Mouse (Mus musculus): ENCODE results near the gene Zfp119b. TPM values are rescaled to one million over a fixed set of nuclear protein-coding genes. Genes with fewer than 3 reads are reported as not detected.

Gene Zfp119b
- polyA plus RNA-seq, 1 experiment from 2014 or later = 5.0 TPM

GRCm38 (mm10) chr17:55960791-55961190, 11.5 kb upstream of the Zfp119b start:
- Histone ChIP-seq H3K4me2 (ENCODE audit: low read length) (no peak overlapping the region), H3K4me3 (ENCODE audit: low read depth, low read length) (no peak overlapping the region), H3K27me3 (replicated peaks; ENCODE audit: control insufficient read depth, insufficient read depth, low read length) (no peaks in the 10 kb centered on the region), H3K36me3 (ENCODE audit: control insufficient read depth, insufficient read depth, low read length) (peaks cover 35% of the 10 kb centered on the region), H3K27ac (ENCODE audit: low read depth) (no peak overlapping the region), H3K9me3 (ENCODE audit: control insufficient read depth, low read length) (no peaks in the 10 kb centered on the region), H3K4me1 (replicated peaks; ENCODE audit: control insufficient read depth, insufficient read depth, low read length) (peaks cover 12% of the 10 kb centered on the region; the same call in 1 of the 2 replicates), H3K9ac (ENCODE audit: low read length) (no peak overlapping the region)
- DNase-seq (ENCODE audit: low spot score) (peak; percentile 21), ATAC-seq (replicated peaks; ENCODE audit: low FRiP score, low TSS enrichment, low read depth) (no peak)

DNA sequence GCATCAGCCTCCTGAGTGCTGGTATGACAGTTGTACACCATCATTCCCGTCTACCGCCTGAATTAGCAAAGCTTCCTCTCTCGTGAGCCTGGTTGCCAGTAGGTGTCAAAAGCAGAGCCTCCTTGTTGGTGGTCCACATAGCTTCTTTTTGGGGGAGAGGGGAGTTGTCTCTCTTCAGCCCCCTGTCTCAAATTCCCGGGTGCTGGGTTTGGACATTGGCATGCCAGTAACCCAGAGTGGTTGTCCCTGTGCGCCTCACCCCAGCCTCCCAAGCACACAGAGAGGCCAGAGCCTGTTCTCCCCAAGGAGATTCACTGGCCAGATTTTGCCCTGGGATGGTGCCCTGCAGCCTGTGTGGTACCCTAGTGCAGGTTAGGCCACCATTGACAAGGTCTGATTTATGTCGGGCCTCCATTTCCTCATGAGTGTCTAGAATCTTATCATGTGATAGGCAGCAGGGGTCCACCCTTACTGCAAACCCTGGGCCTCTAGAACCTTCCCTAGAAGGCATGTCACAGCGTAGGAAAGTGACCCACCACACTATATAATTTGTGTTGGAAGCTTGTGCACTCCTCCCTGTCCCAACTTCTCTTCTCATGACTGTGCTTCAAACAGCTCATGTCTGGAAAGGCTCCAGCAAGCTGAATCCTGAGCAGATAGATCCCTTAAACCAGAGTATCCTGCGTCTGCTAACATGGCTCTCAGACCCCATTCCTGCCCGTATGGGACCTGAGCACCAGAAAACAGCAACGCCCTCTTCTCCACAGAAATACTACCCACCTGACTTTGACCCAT, 10.8 kb upstream of the Zfp119b start:
- peak; percentile 49 for DNase-seq (ENCODE audit: low spot score)
- no peaks in the 10 kb centered on the region for H3K27me3 ChIP-seq (replicated peaks; ENCODE audit: control insufficient read depth, insufficient read depth, low read length)
- peak overlapping the region; percentile 98; the same call in 1 of the 2 replicates for H3K27ac ChIP-seq (ENCODE audit: low read depth)
- WGBS = 74% methylated on average over 10 of the region's 10 CpGs
- peaks cover 30% of the 10 kb centered on the region for H3K36me3 ChIP-seq (ENCODE audit: control insufficient read depth, insufficient read depth, low read length)
- peaks cover 12% of the 10 kb centered on the region; the same call in 1 of the 2 replicates for H3K4me1 ChIP-seq (replicated peaks; ENCODE audit: control insufficient read depth, insufficient read depth, low read length)
- peak overlapping the region; percentile 63 for H3K4me3 ChIP-seq (ENCODE audit: low read depth, low read length)
- no peak for ATAC-seq (replicated peaks; ENCODE audit: low FRiP score, low TSS enrichment, low read depth)
- no peaks in the 10 kb centered on the region for H3K9me3 ChIP-seq (ENCODE audit: control insufficient read depth, low read length)
- H3K4me2 ChIP-seq (ENCODE audit: low read length) = peak overlapping the region; percentile 84
- H3K9ac ChIP-seq (ENCODE audit: low read length) = peak overlapping the region; percentile 62

- WGBS = under 1% methylated on average over 45 of the region's 46 CpGs
- Histone ChIP-seq H3K4me1 (replicated peaks; ENCODE audit: control insufficient read depth, insufficient read depth, low read length) (peaks cover 12% of the 10 kb centered on the region; the same call in 1 of the 2 replicates), H3K9ac (ENCODE audit: low read length) (peak within 1 kb of the TSS; percentile 62), H3K27me3 (replicated peaks; ENCODE audit: control insufficient read depth, insufficient read depth, low read length) (no peaks in the 10 kb centered on the region), H3K4me2 (ENCODE audit: low read length) (peak within 1 kb of the TSS; percentile 84), H3K9me3 (ENCODE audit: control insufficient read depth, low read length) (no peaks in the 10 kb centered on the region), H3K27ac (ENCODE audit: low read depth) (peak within 1 kb of the TSS; percentile 98), H3K36me3 (ENCODE audit: control insufficient read depth, insufficient read depth, low read length) (peaks cover 20% of the 10 kb centered on the region), H3K4me3 (ENCODE audit: low read depth, low read length) (peak within 1 kb of the TSS; percentile 63)
- ATAC-seq (replicated peaks; ENCODE audit: low FRiP score, low TSS enrichment, low read depth) (peak; percentile 92), DNase-seq (ENCODE audit: low spot score) (peak; percentile 97)
Measured at GRCm38 (mm10) chr17:55958918-55959728, 9.8 kb upstream of the Zfp119b start, which contains the start of gene Yju2. Gene Yju2, plus strand, starts transcription at chr17:55959099.

- H3K36me3 ChIP-seq (ENCODE audit: control insufficient read depth, insufficient read depth, low read length) = peaks cover 19% of the 10 kb centered on the region
- DNase-seq (ENCODE audit: low spot score) (no peak), ATAC-seq (replicated peaks; ENCODE audit: low FRiP score, low TSS enrichment, low read depth) (no peak)
- WGBS = 20% methylated on average over 2 of the region's 2 CpGs
- H3K4me2 ChIP-seq (ENCODE audit: low read length) = peak overlapping the region; percentile 84
- no peaks in the 10 kb centered on the region for H3K9me3 ChIP-seq (ENCODE audit: control insufficient read depth, low read length)
- no peaks in the 10 kb centered on the region for H3K27me3 ChIP-seq (replicated peaks; ENCODE audit: control insufficient read depth, insufficient read depth, low read length)
- peak overlapping the region; percentile 98 for H3K27ac ChIP-seq (ENCODE audit: low read depth)
- H3K9ac ChIP-seq (ENCODE audit: low read length) = peak overlapping the region; percentile 62
- H3K4me3 ChIP-seq (ENCODE audit: low read depth, low read length) = peak overlapping the region; percentile 63
- peaks cover 12% of the 10 kb centered on the region; the same call in 1 of the 2 replicates for H3K4me1 ChIP-seq (replicated peaks; ENCODE audit: control insufficient read depth, insufficient read depth, low read length)
Measured at GRCm38 (mm10) chr17:55958584-55958886, 9.2 kb upstream of the Zfp119b start.

- H3K4me1 ChIP-seq (replicated peaks; ENCODE audit: control insufficient read depth, insufficient read depth, low read length) = peaks cover 8% of the 10 kb centered on the region; the same call in 1 of the 2 replicates
- no peaks in the 10 kb centered on the region for H3K27me3 ChIP-seq (replicated peaks; ENCODE audit: control insufficient read depth, insufficient read depth, low read length)
- H3K4me3 ChIP-seq (ENCODE audit: low read depth, low read length) = peak overlapping the region; percentile 63
- H3K36me3 ChIP-seq (ENCODE audit: control insufficient read depth, insufficient read depth, low read length) = peaks cover 19% of the 10 kb centered on the region
- H3K27ac ChIP-seq (ENCODE audit: low read depth) = 0 out of 2 replicates have a peak overlapping the region, but pooled peaks have one; percentile 98
- DNase-seq (ENCODE audit: low spot score) (peak; percentile 10), ATAC-seq (replicated peaks; ENCODE audit: low FRiP score, low TSS enrichment, low read depth) (no peak)
- peak overlapping the region; percentile 62 for H3K9ac ChIP-seq (ENCODE audit: low read length)
- 83% methylated on average over 12 of the region's 13 CpGs for WGBS
- no peaks in the 10 kb centered on the region for H3K9me3 ChIP-seq (ENCODE audit: control insufficient read depth, low read length)
- peak overlapping the region; percentile 84 for H3K4me2 ChIP-seq (ENCODE audit: low read length)
Measured at GRCm38 (mm10) chr17:55957726-55958583, 8.7 kb upstream of the Zfp119b start.

GRCm38 (mm10) chr17:55957168-55957567, 7.9 kb upstream of the Zfp119b start:
- Histone ChIP-seq H3K27ac (ENCODE audit: low read depth) (no peak overlapping the region), H3K27me3 (replicated peaks; ENCODE audit: control insufficient read depth, insufficient read depth, low read length) (no peaks in the 10 kb centered on the region), H3K4me2 (ENCODE audit: low read length) (no peak overlapping the region), H3K4me3 (ENCODE audit: low read depth, low read length) (no peak overlapping the region), H3K4me1 (replicated peaks; ENCODE audit: control insufficient read depth, insufficient read depth, low read length) (peaks cover 8% of the 10 kb centered on the region; the same call in 1 of the 2 replicates), H3K9me3 (ENCODE audit: control insufficient read depth, low read length) (no peaks in the 10 kb centered on the region), H3K36me3 (ENCODE audit: control insufficient read depth, insufficient read depth, low read length) (peaks cover 16% of the 10 kb centered on the region), H3K9ac (ENCODE audit: low read length) (no peak overlapping the region)
- DNase-seq (ENCODE audit: low spot score) = peak; percentile 90
- WGBS = 16% methylated on average over 9 of the region's 9 CpGs
- no peak for ATAC-seq (replicated peaks; ENCODE audit: low FRiP score, low TSS enrichment, low read depth)

DNA sequence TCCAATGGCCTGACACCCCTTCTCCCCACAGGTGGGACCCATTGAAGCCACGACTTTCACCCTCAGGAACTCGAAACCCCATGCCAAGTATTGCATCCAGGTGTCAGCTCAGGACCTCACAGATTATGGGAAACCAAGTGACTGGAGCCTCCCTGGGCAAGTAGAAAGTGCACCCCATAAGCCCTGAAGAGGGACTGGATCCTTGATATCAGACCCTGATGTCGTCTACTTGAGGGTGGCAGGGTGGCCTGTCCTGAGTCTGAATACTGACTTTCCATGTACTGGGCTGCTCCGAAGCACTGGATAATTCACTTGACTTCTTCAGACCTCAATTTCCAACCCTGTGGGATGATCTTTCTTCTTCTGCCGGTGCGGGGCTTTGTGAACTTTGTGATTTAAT, 7.3 kb upstream of the Zfp119b start:
- Histone ChIP-seq H3K4me1 (replicated peaks; ENCODE audit: control insufficient read depth, insufficient read depth, low read length) (peaks cover 8% of the 10 kb centered on the region; the same call in 1 of the 2 replicates), H3K27me3 (replicated peaks; ENCODE audit: control insufficient read depth, insufficient read depth, low read length) (no peaks in the 10 kb centered on the region), H3K9me3 (ENCODE audit: control insufficient read depth, low read length) (no peaks in the 10 kb centered on the region), H3K9ac (ENCODE audit: low read length) (peak overlapping the region; percentile 0; the same call in 1 of the 2 replicates), H3K27ac (ENCODE audit: low read depth) (no peak overlapping the region), H3K4me3 (ENCODE audit: low read depth, low read length) (peak overlapping the region; percentile 34; the same call in 1 of the 2 replicates), H3K4me2 (ENCODE audit: low read length) (peak overlapping the region; percentile 46), H3K36me3 (ENCODE audit: control insufficient read depth, insufficient read depth, low read length) (peaks cover 11% of the 10 kb centered on the region)
- DNase-seq (ENCODE audit: low spot score) = no peak
- WGBS = 38% methylated on average over 6 of the region's 6 CpGs
- ATAC-seq (replicated peaks; ENCODE audit: low FRiP score, low TSS enrichment, low read depth) = peak; percentile 3; the same call in 1 of the 2 replicates

GRCm38 (mm10) chr17:55956129-55956528, 6.8 kb upstream of the Zfp119b start:
- peak overlapping the region; percentile 34 for H3K4me3 ChIP-seq (ENCODE audit: low read depth, low read length)
- H3K9me3 ChIP-seq (ENCODE audit: control insufficient read depth, low read length) = no peaks in the 10 kb centered on the region
- peak overlapping the region; percentile 1; the same call in 1 of the 2 replicates for H3K9ac ChIP-seq (ENCODE audit: low read length)
- H3K36me3 ChIP-seq (ENCODE audit: control insufficient read depth, insufficient read depth, low read length) = peaks cover 7% of the 10 kb centered on the region
- WGBS = 2% methylated on average over 26 of the region's 26 CpGs
- peaks cover 8% of the 10 kb centered on the region; the same call in 1 of the 2 replicates for H3K4me1 ChIP-seq (replicated peaks; ENCODE audit: control insufficient read depth, insufficient read depth, low read length)
- DNase-seq (ENCODE audit: low spot score) (peak; percentile 88), ATAC-seq (replicated peaks; ENCODE audit: low FRiP score, low TSS enrichment, low read depth) (peak; percentile 36)
- peak overlapping the region; percentile 46 for H3K4me2 ChIP-seq (ENCODE audit: low read length)
- H3K27me3 ChIP-seq (replicated peaks; ENCODE audit: control insufficient read depth, insufficient read depth, low read length) = no peaks in the 10 kb centered on the region
- H3K27ac ChIP-seq (ENCODE audit: low read depth) = no peak overlapping the region
